Mouse (Mus musculus) myocyte (in vitro differentiated cells): ENCODE results near the gene Lurap1l.

Experiments
- CEBPB ChIP-seq: IDR thresholded peaks from 2 replicates; pipeline ENCODE4 v1.6.1; 2011; ENCODE audit warnings: mild to moderate bottlenecking, moderate library complexity; ENCODE audit not compliant: poor library complexity, insufficient read depth, severe bottlenecking
- E2F4 ChIP-seq: IDR thresholded peaks from one replicate; pipeline ENCODE4 v1.6.1; 2011; ENCODE audit warnings: mild to moderate bottlenecking, control low read depth, moderate library complexity; ENCODE audit not compliant: insufficient read depth
- MAX ChIP-seq: IDR thresholded peaks from one replicate; pipeline ENCODE4 v1.6.1; 2011; ENCODE audit warnings: low read depth, mild to moderate bottlenecking, control low read depth
- MYOD1 ChIP-seq, 3 experiments: IDR thresholded peaks; one replicate each; pipeline ENCODE4 v1.6.1; 2011; ENCODE audit warnings: control low read depth in 2 of 3, low read depth in 2 of 3, mild to moderate bottlenecking in 2 of 3, moderate library complexity in 1 of 3; ENCODE audit not compliant: insufficient read length in 2 of 3, control insufficient read depth in 1 of 3
- POLR2A ChIP-seq: IDR thresholded peaks from one replicate; pipeline ENCODE4 v1.6.1; 2011; ENCODE audit warnings: low read depth, mild to moderate bottlenecking, control low read depth, moderate library complexity; ENCODE audit not compliant: insufficient read length
- POLR2AphosphoS2 ChIP-seq: IDR thresholded peaks from one replicate; pipeline ENCODE4 v1.6.1; 2011; ENCODE audit warnings: low read depth, control low read depth; ENCODE audit not compliant: insufficient read length
- REST ChIP-seq: IDR thresholded peaks from one replicate; pipeline ENCODE4 v1.6.1; 2011; ENCODE audit warnings: mild to moderate bottlenecking, control low read depth, moderate library complexity; ENCODE audit not compliant: insufficient read depth, insufficient read length
- SRF ChIP-seq: IDR thresholded peaks from one replicate; pipeline ENCODE4 v1.6.1; 2011; ENCODE audit warnings: low read depth; ENCODE audit not compliant: control insufficient read depth, insufficient read length
- TCF12 ChIP-seq: IDR thresholded peaks from one replicate; pipeline ENCODE4 v1.6.1; 2011; ENCODE audit warnings: mild to moderate bottlenecking, control low read depth; ENCODE audit not compliant: poor library complexity, insufficient read depth, severe bottlenecking
- TCF3 ChIP-seq: IDR thresholded peaks from one replicate; pipeline ENCODE4 v1.6.1; 2011; ENCODE audit warnings: low read depth, control low read depth; ENCODE audit not compliant: insufficient read length
- USF1 ChIP-seq: IDR thresholded peaks from one replicate; pipeline ENCODE4 v1.6.1; 2011; ENCODE audit warnings: low read depth, mild to moderate bottlenecking, control low read depth, moderate library complexity

DNA sequence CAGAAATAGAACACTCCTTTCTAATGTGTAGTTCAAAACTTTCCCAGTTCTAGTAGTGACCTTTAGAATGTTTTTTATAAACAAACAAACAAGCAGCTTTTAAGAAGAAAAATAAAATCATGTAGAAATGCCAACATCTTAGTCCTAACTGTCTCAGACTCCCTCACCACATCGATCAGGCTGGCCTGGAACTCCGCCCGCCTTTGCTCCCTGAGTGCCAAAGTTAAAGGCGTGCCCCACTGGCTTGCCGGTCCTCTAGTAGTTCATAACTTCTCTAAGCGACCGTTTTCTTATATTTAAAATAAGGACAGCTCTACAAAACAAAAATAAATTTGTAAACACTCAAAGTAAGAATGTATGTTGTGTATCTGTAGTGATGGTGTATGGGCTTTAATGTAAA is 46.5 kb upstream of the Lurap1l start:
- no peak for TF ChIP-seq MAX
- no peak for TF ChIP-seq TCF3
- TF ChIP-seq USF1, result no peak
- no peak for TF ChIP-seq POLR2A
- TF ChIP-seq REST, result no peak
- no peak for TF ChIP-seq POLR2AphosphoS2
- TF ChIP-seq TCF12, result no peak
- no peak for TF ChIP-seq MYOD1 (IDR thresholded peaks at IDR 0.05; ENCODE audit: control insufficient read depth in 1 of 3, insufficient read length in 2 of 3, low read depth in 2 of 3)
- TF ChIP-seq SRF, result no peak
- no peak for TF ChIP-seq CEBPB
- no peak for TF ChIP-seq E2F4
